Mouse (Mus musculus): ENCODE results near the gene Ghsr. TPM values are rescaled to one million over a fixed set of nuclear protein-coding genes. Genes with fewer than 3 reads are reported as not detected.

Gene Ghsr
- under 1 TPM in 1 of 2 experiments, not detected in 1; 0.39 TPM for polyA plus RNA-seq (2017; shearing (Covaris generic))

GRCm38 (mm10) chr3:27371276-27371621 is at the start of gene Ghsr:
Gene Ghsr (plus strand): TSS chr3:27371351.

Other genes with a start within 250 kb of the Ghsr start
- gene Ect2, start 217.5 kb upstream of the Ghsr start, polyA plus RNA-seq (2017; shearing (Covaris generic)) = 1 to 10 TPM; 3.3 to 4.2 TPM
- 10 to 100 TPM; 23.1 to 24.2 TPM for gene Nceh1, start 188.4 kb upstream of the Ghsr start, polyA plus RNA-seq (2017; shearing (Covaris generic))
- gene Tnfsf10, start 54.3 kb upstream of the Ghsr start, polyA plus RNA-seq (2017; shearing (Covaris generic)) = 10 to 100 TPM; 20.8 to 31.6 TPM

Measured in inflammation-experienced regulatory T-cells (primary cell).